Mouse (Mus musculus) MEL (cell line): ENCODE results near the gene Olfr104-ps. TPM values are rescaled to one million over a fixed set of nuclear protein-coding genes. Genes with fewer than 3 reads are reported as not detected.

ENCODE experiments used
- DNase-seq: peaks from one replicate; pipeline ENCODE4 v3.0.0; 2011; ENCODE audit warnings: low read depth, low spot score
- H3K27ac ChIP-seq: 2 replicates; pipeline ENCODE4 v1.5.1; 2012; ENCODE audit warnings: low read depth, mild to moderate bottlenecking, control low read depth, low read length, moderate library complexity; ENCODE audit not compliant: control insufficient read depth
- H3K27me3 ChIP-seq, 2 experiments: fragments of 150-350 bp in 1 of 2; sonication (generic) in 1 of 2; 2 replicates each; pipeline ENCODE4 v1.6.1; 2012; ENCODE audit warnings: low read length in 2 of 2, mild to moderate bottlenecking in 2 of 2, improper control_type of control experiment in 1 of 2, moderate library complexity in 1 of 2; ENCODE audit not compliant: insufficient read depth in 2 of 2, control insufficient read depth in 1 of 2
- H3K36me3 ChIP-seq, 2 experiments: 2 replicates each; pipeline ENCODE4 v1.6.1; 2012 to 2014; ENCODE audit warnings: low read length in 2 of 2, improper control_type of control experiment in 1 of 2, inconsistent platforms in 1 of 2, mild to moderate bottlenecking in 1 of 2; ENCODE audit not compliant: insufficient read depth in 2 of 2, control insufficient read depth in 1 of 2
- H3K4me1 ChIP-seq, 2 experiments: fragments of 150-350 bp in 1 of 2; sonication (generic) in 1 of 2; 2 replicates each; pipeline ENCODE4 v1.6.1; 2012; ENCODE audit warnings: low read length in 2 of 2, improper control_type of control experiment in 1 of 2, mild to moderate bottlenecking in 1 of 2; ENCODE audit not compliant: insufficient read depth in 2 of 2, control insufficient read depth in 1 of 2
- H3K4me3 ChIP-seq, 2 experiments: fragments of 150-350 bp in 1 of 2; sonication (generic) in 1 of 2; 2 replicates each; pipeline ENCODE4 v1.5.1; 2012; ENCODE audit warnings: low read depth in 2 of 2, low read length in 2 of 2, mild to moderate bottlenecking in 2 of 2, moderate library complexity in 2 of 2, control low read depth in 1 of 2, improper control_type of control experiment in 1 of 2; ENCODE audit not compliant: control insufficient read depth in 1 of 2, insufficient read depth in 1 of 2
- H3K79me2 ChIP-seq: 2 replicates; pipeline ENCODE4 v1.6.1; 2012; ENCODE audit warnings: mild to moderate bottlenecking, low read length, moderate library complexity; ENCODE audit not compliant: control insufficient read depth, poor library complexity, insufficient read depth
- H3K9ac ChIP-seq: 2 replicates; pipeline ENCODE4 v1.6.1; 2012; ENCODE audit warnings: low read depth, mild to moderate bottlenecking, control low read depth, low read length, moderate library complexity; ENCODE audit not compliant: control insufficient read depth, poor library complexity, severe bottlenecking
- H3K9me3 ChIP-seq: fragments of 150-350 bp; sonication (generic); replicated peaks from 2 replicates; pipeline ENCODE4 v1.6.1; 2012; ENCODE audit warnings: mild to moderate bottlenecking, low read length, improper control_type of control experiment, moderate library complexity; ENCODE audit not compliant: insufficient read depth
- BHLHE40 ChIP-seq: IDR thresholded peaks from 2 replicates; pipeline ENCODE4 v1.6.1; 2012; ENCODE audit warnings: low read depth, mild to moderate bottlenecking, inconsistent platforms, low read length, improper control_type of control experiment, borderline replicate concordance
- CTCF ChIP-seq, 3 experiments: IDR thresholded peaks in 2 of 3; conservative IDR thresholded peaks in 1 of 3; 2 replicates each; pipeline ENCODE4 v1.5.1; 2011 to 2012; ENCODE audit warnings: low read length in 3 of 3, low read depth in 2 of 3, mild to moderate bottlenecking in 2 of 3, improper control_type of control experiment in 1 of 3, inconsistent platforms in 1 of 3, mixed read lengths in 1 of 3, moderate library complexity in 1 of 3; ENCODE audit not compliant: control insufficient read depth in 1 of 3, insufficient read depth in 1 of 3, poor library complexity in 1 of 3, severe bottlenecking in 1 of 3
- E2F4 ChIP-seq: IDR thresholded peaks from 2 replicates; pipeline ENCODE4 v1.6.1; 2011; ENCODE audit warnings: low read depth, low read length, improper control_type of control experiment, borderline replicate concordance
- ETS1 ChIP-seq: IDR thresholded peaks from 2 replicates; pipeline ENCODE4 v1.6.1; 2012; ENCODE audit warnings: low read depth, mild to moderate bottlenecking, inconsistent platforms, low read length, improper control_type of control experiment, moderate library complexity
- HCFC1 ChIP-seq: IDR thresholded peaks from 2 replicates; pipeline ENCODE4 v1.6.1; 2012; ENCODE audit warnings: low read depth, mild to moderate bottlenecking, inconsistent platforms, low read length, improper control_type of control experiment, moderate library complexity
- JUND ChIP-seq: IDR thresholded peaks from 2 replicates; pipeline ENCODE4 v1.6.1; 2011; ENCODE audit warnings: low read depth, mild to moderate bottlenecking, improper control_type of control experiment, low read length
- KAT2A ChIP-seq: conservative IDR thresholded peaks from 2 replicates; pipeline ENCODE4 v1.6.1; 2012; ENCODE audit warnings: low read depth, low read length, improper control_type of control experiment, inconsistent platforms
- MAX ChIP-seq: IDR thresholded peaks from 2 replicates; pipeline ENCODE4 v1.6.1; 2011; ENCODE audit warnings: low read length, improper control_type of control experiment
- MAZ ChIP-seq: IDR thresholded peaks from 2 replicates; pipeline ENCODE4 v1.6.1; 2012; ENCODE audit warnings: low read depth, mild to moderate bottlenecking, inconsistent platforms, low read length, improper control_type of control experiment
- NELFE ChIP-seq: IDR thresholded peaks from 2 replicates; pipeline ENCODE4 v1.6.1; 2011; ENCODE audit warnings: low read depth, low read length, improper control_type of control experiment
- NRF1 ChIP-seq: IDR thresholded peaks from 2 replicates; pipeline ENCODE4 v1.6.1; 2014; ENCODE audit warnings: low read depth, mild to moderate bottlenecking, inconsistent platforms, low read length, improper control_type of control experiment, moderate library complexity; ENCODE audit not compliant: poor library complexity, insufficient read depth, severe bottlenecking
- POLR2A ChIP-seq, 2 experiments: IDR thresholded peaks; 2 replicates each; pipeline ENCODE4 v1.6.1; 2011 to 2012; ENCODE audit warnings: low read length in 2 of 2, mild to moderate bottlenecking in 2 of 2, control low read depth in 1 of 2, improper control_type of control experiment in 1 of 2, low read depth in 1 of 2, moderate library complexity in 1 of 2; ENCODE audit not compliant: control insufficient read depth in 1 of 2, insufficient read depth in 1 of 2, poor library complexity in 1 of 2
- POLR2AphosphoS2 ChIP-seq: IDR thresholded peaks from 2 replicates; pipeline ENCODE4 v1.6.1; 2011; ENCODE audit warnings: low read length, improper control_type of control experiment
- SMC3 ChIP-seq: IDR thresholded peaks from 2 replicates; pipeline ENCODE4 v1.6.1; 2011; ENCODE audit warnings: low read depth, low read length, improper control_type of control experiment
- TBP ChIP-seq: IDR thresholded peaks from 2 replicates; pipeline ENCODE4 v1.8.0; 2011; ENCODE audit warnings: low read depth, low read length, improper control_type of control experiment
- TCF12 ChIP-seq: IDR thresholded peaks from 2 replicates; pipeline ENCODE4 v1.6.1; 2014; ENCODE audit warnings: low read depth, mild to moderate bottlenecking, inconsistent platforms, low read length, improper control_type of control experiment, moderate library complexity
- USF1 ChIP-seq: IDR thresholded peaks from 2 replicates; pipeline ENCODE4 v1.6.1; 2014; ENCODE audit warnings: low read depth, mild to moderate bottlenecking, inconsistent platforms, low read length, improper control_type of control experiment, moderate library complexity
- ZC3H11A ChIP-seq: IDR thresholded peaks from 2 replicates; pipeline ENCODE4 v1.6.1; 2012; ENCODE audit warnings: low read depth, mild to moderate bottlenecking, inconsistent platforms, low read length, improper control_type of control experiment
- ZKSCAN1 ChIP-seq: IDR thresholded peaks from 2 replicates; pipeline ENCODE4 v1.6.1; 2012; ENCODE audit warnings: low read depth, mild to moderate bottlenecking, inconsistent platforms, low read length, improper control_type of control experiment, moderate library complexity
- ZNF384 ChIP-seq: IDR thresholded peaks from 2 replicates; pipeline ENCODE4 v1.6.1; 2012; ENCODE audit warnings: low read depth, mild to moderate bottlenecking, inconsistent platforms, low read length, improper control_type of control experiment
- polyA plus RNA-seq, 2 experiments: library from polyadenylated mRNA; stranded (reverse) in 1 of 2; unstranded in 1 of 2; fragments of >175 nt in 1 of 2; fragments of >200 nt in 1 of 2; gene quantifications; 2 replicates each; pipeline versions ENCODE4 v1.2.1 to v1.2.4; 2012; ENCODE audit warnings: low replicate concordance in 2 of 2, low read depth in 1 of 2; ENCODE audit not compliant: insufficient read length in 2 of 2, insufficient read depth in 1 of 2, missing spikeins in 1 of 2
- total RNA-seq: library from RNA; depleted of rRNA; stranded (reverse); fragments of 300-350 nt; gene quantifications from 2 replicates; pipeline ENCODE4 v1.2.3, GENCODE M21; 2012

Olfr104-ps gene
- total and polyA plus RNA-seq, 3 experiments: not detected

- Histone ChIP-seq H3K79me2 (no peaks in the 10 kb centered on the region), H3K4me1 (no peaks in the 10 kb centered on the region), H3K9me3 (no peaks in the 10 kb centered on the region), H3K27me3 (no peaks in the 10 kb centered on the region), H3K27ac (no peak within 1 kb of the TSS), H3K9ac (no peak within 1 kb of the TSS), H3K4me3 (no peak within 1 kb of the TSS), H3K36me3 (no peaks in the 10 kb centered on the region)
- no peak for DNase-seq
- TF ChIP-seq NELFE: no peak
- TF ChIP-seq BHLHE40: no peak
- TF ChIP-seq KAT2A: no peak
- no peak for TF ChIP-seq TBP
- TF ChIP-seq JUND: no peak
- TF ChIP-seq E2F4: no peak
- no peak for TF ChIP-seq CTCF (IDR thresholded peaks at IDR 0.05 in 2 of 3, conservative IDR thresholded peaks at IDR 0.05 in 1 of 3; ENCODE audit: control insufficient read depth in 1 of 3, insufficient read depth in 1 of 3, low read depth in 2 of 3, low read length in 3 of 3, poor library complexity in 1 of 3, severe bottlenecking in 1 of 3)
- no peak for TF ChIP-seq POLR2A (IDR thresholded peaks at IDR 0.05; ENCODE audit: control insufficient read depth in 1 of 2, insufficient read depth in 1 of 2, low read depth in 1 of 2, low read length in 2 of 2, poor library complexity in 1 of 2)
- TF ChIP-seq HCFC1: no peak
Observed at GRCm38 (mm10) chr17:37378733-37379132, 19.4 kb downstream of the Olfr104-ps start, which contains the start of gene Olfr105-ps. Olfr105-ps (plus strand) TSS chr17:37379033.

- Histone ChIP-seq H3K27ac (no peak within 1 kb of the TSS), H3K9ac (no peak within 1 kb of the TSS), H3K27me3 (no peaks in the 10 kb centered on the region), H3K36me3 (no peaks in the 10 kb centered on the region), H3K79me2 (no peaks in the 10 kb centered on the region), H3K4me1 (no peaks in the 10 kb centered on the region), H3K9me3 (no peaks in the 10 kb centered on the region), H3K4me3 (no peak within 1 kb of the TSS)
- TF ChIP-seq USF1: no peak
- no peak for TF ChIP-seq KAT2A
- TF ChIP-seq ZC3H11A: no peak
- TF ChIP-seq ETS1: no peak
- TF ChIP-seq ZNF384: no peak
- TF ChIP-seq SMC3: no peak
- TF ChIP-seq HCFC1: no peak
- no peak for TF ChIP-seq TBP
- TF ChIP-seq ZKSCAN1: no peak
- TF ChIP-seq POLR2AphosphoS2: no peak
- TF ChIP-seq TCF12: no peak
- TF ChIP-seq MAZ: no peak
- TF ChIP-seq NRF1: no peak
- TF ChIP-seq MAX: no peak
- no peak for DNase-seq
Observed at GRCm38 (mm10) chr17:37390093-37390492, 30.7 kb downstream of the Olfr104-ps start, which contains the start of gene Olfr106-ps. Olfr106-ps (plus strand) TSS chr17:37390393.
